Mouse (Mus musculus): ENCODE data around the gene Ern2.

The Ern2 gene

DNA sequence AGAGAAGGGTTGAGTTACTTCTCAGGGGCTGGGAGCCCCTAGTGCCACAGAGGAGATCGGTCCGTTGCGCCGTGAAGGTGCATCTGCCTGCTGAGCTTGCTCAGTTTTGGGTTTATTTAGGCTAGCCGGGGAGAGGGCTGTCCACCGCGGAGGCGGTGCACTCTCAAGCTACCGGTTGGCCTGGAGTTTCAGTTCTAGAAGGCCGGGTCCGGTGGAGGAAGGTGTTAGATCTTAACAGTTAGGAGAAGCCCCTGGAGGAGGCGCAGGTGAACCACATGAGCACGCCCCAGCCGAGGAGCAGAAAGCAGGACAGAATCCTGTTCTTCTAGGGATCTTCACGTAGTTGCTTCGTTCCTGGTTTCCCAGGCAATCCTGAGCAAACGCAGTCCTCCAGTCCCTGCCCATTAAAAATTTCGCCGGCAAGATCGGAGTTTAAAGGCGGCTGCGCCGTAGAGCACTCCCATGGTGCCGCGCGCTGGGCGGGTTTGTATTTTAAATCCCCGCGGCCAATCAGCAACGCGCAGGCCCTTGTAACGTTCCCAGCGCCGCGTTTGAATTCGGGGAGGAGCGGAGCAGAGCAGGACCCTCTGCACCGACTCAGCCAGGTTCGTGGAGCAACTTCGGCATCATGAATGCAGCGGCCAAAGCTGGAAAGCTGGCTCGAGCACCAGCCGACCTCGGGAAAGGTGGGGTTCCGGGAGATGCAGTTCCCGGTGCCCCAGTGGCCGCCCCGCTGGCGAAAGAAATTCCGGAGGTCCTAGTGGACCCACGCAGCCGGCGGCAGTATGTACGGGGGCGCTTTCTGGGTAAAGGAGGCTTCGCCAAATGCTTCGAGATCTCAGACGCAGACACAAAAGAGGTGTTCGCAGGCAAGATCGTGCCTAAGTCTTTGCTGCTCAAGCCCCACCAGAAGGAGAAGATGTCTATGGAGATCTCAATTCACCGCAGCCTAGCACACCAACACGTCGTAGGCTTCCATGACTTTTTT lies 26.8 kb downstream of the Ern2 start, which contains the start of gene Plk1:
Gene Plk1 (plus strand): TSS at position 525 of the 988 bp plus-strand sequence.
- DNase-seq (ENCODE audit: low spot score) = peak; percentile 89

GRCm38 (mm10) chr7:122158488-122158887 lies 27.5 kb downstream of the Ern2 start:
- DNase-seq (ENCODE audit: low spot score) = no peak

- no peak for DNase-seq (ENCODE audit: low spot score)
Observed at GRCm38 (mm10) chr7:122152473-122152872, 33.5 kb downstream of the Ern2 start.

GRCm38 (mm10) chr7:122140991-122141390 lies 45.0 kb downstream of the Ern2 start:
- no peak for DNase-seq (ENCODE audit: low spot score)

DNA sequence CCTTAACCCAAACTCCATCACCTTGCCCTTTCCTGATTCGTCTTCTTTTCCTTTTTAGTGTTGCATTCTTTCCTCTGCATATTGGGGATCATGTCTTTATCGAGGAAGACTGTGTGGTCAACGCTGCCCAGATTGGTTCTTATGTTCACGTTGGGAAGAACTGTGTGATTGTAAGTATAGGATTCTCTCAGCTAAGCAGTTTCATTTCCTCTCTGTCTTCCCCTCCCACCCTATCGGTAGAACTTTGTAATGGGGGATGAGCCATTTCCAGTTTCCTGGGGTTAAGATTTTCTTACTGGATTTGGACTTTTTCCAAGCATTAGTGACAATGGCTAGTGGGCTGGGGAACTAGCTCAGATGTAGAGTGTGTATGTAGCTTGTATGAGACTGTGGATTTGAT lies 47.8 kb downstream of the Ern2 start:
- DNase-seq (ENCODE audit: low spot score) = no peak

GRCm38 (mm10) chr7:122137071-122137470 lies 48.9 kb downstream of the Ern2 start:
- DNase-seq (ENCODE audit: low spot score) = no peak

- DNase-seq (ENCODE audit: low spot score) = peak; percentile 12
Observed at GRCm38 (mm10) chr7:122135070-122135469, 50.9 kb downstream of the Ern2 start.

- DNase-seq (ENCODE audit: low spot score) = no peak
Observed at GRCm38 (mm10) chr7:122133338-122133625, 52.7 kb downstream of the Ern2 start.

GRCm38 (mm10) chr7:122132497-122133337 lies 53.3 kb downstream of the Ern2 start, which contains the start of the genes Palb2 and Dctn5:
Gene Palb2, minus strand, starts transcription at chr7:122132985.
Gene Dctn5, plus strand, starts transcription at chr7:122133041.
- peak; percentile 98 for DNase-seq (ENCODE audit: low spot score)

DNA sequence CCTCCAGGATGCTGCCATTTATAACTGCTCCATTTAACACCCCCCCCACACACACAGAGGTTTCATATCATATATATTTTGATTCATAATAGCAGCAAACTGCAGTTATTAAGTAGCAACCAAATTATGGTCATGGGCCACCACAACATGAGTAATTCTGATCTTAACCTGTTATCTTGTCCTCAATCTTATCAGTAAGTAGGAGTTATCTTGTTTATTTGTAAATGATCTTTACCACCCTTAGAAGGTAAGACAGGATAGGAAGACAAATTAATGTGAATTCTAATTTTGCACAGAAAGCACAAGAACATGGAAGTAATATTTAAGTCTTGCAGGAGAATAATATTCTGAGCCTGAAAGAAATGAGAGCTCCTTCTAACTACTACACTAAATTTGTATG lies 54.2 kb downstream of the Ern2 start:
- DNase-seq (ENCODE audit: low spot score) = no peak

DNA sequence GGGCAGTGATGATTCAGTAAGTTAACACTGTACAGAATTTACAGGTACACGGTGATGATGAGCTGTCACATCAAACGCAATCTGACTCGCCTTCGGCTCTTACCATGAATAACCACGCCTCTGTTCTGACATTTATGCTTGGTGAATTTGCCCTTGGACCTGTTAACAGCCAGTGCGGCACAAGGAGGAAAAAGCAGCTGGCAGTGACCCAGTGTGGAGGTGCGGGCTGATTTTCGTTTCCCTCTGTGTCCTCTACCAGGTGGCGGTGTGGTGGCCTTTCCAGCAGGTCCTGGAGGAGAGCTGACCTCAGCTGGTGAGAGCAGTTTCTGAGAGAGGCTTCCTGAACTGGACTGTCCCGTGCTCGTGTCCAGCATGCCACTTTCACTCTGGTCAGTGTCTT lies 59.1 kb downstream of the Ern2 start:
- no peak for DNase-seq (ENCODE audit: low spot score)

- DNase-seq (ENCODE audit: low spot score) = no peak
Observed at GRCm38 (mm10) chr7:122125636-122126035, 60.4 kb downstream of the Ern2 start.

GRCm38 (mm10) chr7:122123518-122123917 lies 62.5 kb downstream of the Ern2 start:
- DNase-seq (ENCODE audit: low spot score) = no peak

All from MN1 (cell line).